Mouse (Mus musculus) adrenal gland, adult 18-20 months (tissue): ENCODE results near the gene Smarcc2. TPM values are rescaled to one million over a fixed set of nuclear protein-coding genes. Genes with fewer than 3 reads are reported as not detected.

Source experiments
- DNase-seq, 2 experiments: peaks; one replicate each; pipeline ENCODE4 v3.0.0; 2021 to 2022; ENCODE audit warnings: low spot score in 2 of 2
- long read RNA-seq, 2 experiments: library from polyadenylated mRNA; stranded (forward); transcript quantifications; one replicate each; pipeline ENCODE4 v2.0.0; 2021
- total RNA-seq, 2 experiments: library from RNA; stranded (reverse); gene quantifications; 1 replicate in 1 of 2; 2 replicates in 1 of 2; pipeline ENCODE4 v1.2.3; 2021

Smarcc2 gene
- 100 to 1,000 TPM; 113 to 116 TPM for total RNA-seq
- long read RNA-seq, experiment 1, full-length matches to known transcripts, result 41 of 94 reads
- long read RNA-seq, experiment 1, partial matches to known transcripts, result 24 of 94 reads
- long read RNA-seq, experiment 1, other reads (novel, unspliced or antisense), result 29 of 94 reads
- long read RNA-seq, experiment 2, full-length matches to known transcripts, result 6 of 24 reads
- long read RNA-seq, experiment 2, partial matches to known transcripts, result 9 of 24 reads
- long read RNA-seq, experiment 2, other reads (novel, unspliced or antisense), result 9 of 24 reads

DNA sequence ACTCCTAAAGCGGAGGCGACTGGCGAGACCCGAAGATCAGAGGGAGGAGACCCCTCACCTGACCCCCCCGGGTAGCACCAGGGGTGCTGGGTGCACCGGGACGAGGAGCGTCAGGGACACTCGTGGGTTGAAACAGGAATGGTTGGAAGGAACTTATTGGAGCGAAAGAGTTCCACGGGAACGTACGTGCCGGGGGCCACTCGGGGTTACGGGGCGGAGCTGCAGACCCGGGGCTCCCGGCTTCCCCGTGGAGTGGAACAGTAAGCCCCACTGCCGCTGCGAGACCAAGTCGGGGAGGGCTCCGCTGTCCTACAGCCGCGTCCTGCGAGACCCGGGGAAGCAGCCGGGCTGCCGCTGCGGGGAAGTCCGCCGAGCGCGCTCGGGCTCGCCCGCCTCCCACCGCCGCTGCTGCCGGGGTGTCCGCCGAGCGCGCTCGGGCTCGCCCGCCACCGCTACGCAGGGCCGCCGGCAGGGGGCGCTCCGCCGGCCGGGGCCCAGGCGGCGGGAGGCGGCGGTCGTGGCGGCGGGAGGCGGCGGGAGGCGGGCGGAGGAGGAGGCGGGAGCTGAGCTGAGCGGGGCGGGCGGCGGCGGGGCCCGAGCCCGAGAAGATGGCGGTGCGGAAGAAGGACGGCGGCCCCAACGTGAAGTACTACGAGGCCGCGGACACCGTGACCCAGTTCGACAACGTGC lies at the start of gene Smarcc2:
Smarcc2 (plus strand) TSS at position 530 of the 690 bp plus-strand sequence.
- DNase-seq, result peak; percentile 87 to 91

DNA sequence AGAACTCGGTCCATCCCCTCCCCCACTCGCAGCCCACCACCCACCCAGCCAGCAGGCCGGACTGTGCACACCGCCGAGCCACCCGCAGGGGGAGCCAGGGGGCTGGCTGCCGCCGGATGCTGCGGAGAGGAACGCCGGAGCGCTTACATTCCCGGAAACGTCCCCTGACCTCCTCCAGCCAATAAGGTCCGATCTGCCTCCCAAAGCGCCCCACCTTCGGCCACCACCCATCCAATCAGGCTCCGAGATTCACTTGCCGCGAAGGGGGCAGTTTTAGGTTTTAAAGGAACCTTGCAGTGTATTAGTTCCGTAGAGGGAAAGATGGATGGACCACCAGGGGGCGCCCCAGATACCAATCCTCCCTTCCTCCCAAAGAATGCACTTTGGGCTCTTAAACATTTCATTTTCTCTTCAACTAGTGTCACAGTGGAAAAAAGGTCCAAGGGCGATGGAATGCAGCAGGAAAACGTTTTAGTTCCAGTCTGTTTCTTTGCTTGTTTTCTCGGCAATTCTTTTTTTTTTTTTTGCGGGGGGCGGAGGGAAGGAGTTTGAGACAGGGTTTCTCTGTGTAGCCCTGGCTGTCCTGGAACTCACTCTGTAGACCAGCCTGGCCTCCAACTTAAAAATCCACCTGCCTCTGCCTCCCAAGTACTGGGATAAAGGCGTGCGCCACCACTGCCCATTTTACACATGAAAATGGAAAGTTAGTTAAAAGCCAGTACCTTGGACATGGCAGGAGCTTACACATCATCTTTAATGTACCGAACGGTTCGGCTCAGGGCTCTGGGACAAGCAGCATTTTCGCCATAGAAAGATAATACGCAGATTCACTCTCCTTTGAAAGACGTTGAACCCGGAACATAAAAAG lies 49.1 kb upstream of the Smarcc2 start:
- DNase-seq, result peak; percentile 93 to 95

GRCm38 (mm10) chr10:128410560-128410845 lies 48.5 kb upstream of the Smarcc2 start:
- peak in 1 of 2 experiments; percentile 20 for DNase-seq

GRCm38 (mm10) chr10:128411211-128412054 lies 47.6 kb upstream of the Smarcc2 start, which contains the start of the genes Nabp2 and Rnf41:
Gene Nabp2, minus strand, starts transcription at chr10:128411492.
Gene Rnf41, plus strand, starts transcription at chr10:128411657.
- peak; percentile 97 to 98 for DNase-seq

DNA sequence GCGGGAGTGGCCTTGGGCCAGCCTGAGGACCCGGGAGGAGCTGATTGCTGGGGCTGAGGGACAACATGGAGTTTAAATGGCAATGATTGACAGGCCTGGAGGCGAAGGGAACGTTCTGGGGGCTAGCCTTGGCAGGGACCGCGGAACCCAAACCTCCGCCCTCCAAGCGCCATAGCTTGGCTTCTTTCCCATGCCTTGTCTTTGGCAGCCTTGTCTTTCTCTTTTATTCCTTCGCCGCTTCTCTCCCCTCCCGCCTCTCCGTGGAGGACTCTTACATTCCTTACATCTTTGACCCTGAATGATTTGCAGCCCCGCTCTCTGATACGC lies 47.0 kb upstream of the Smarcc2 start:
- no peak for DNase-seq

GRCm38 (mm10) chr10:128412558-128412957 lies 46.5 kb upstream of the Smarcc2 start:
- no peak for DNase-seq

DNA sequence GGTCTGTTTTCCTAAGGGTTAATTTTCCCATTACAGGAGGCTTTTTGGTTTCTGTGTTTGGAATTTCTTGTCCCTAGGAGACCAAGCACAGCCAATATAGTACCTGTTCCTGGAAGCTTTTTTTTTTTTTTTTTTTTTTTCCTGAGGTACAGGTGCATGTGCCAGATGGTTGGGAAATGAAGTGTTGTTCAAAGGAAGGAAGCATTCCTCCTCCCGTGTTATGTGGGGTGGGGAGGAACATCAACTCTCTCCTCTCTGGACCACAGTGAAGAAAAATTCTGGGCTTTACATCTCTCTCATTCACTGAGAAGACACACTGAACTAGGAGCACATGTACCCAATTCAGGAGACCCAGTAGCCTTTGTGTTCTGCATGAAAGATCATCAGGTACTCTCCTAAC lies 46.0 kb upstream of the Smarcc2 start:
- DNase-seq, result no peak

DNA sequence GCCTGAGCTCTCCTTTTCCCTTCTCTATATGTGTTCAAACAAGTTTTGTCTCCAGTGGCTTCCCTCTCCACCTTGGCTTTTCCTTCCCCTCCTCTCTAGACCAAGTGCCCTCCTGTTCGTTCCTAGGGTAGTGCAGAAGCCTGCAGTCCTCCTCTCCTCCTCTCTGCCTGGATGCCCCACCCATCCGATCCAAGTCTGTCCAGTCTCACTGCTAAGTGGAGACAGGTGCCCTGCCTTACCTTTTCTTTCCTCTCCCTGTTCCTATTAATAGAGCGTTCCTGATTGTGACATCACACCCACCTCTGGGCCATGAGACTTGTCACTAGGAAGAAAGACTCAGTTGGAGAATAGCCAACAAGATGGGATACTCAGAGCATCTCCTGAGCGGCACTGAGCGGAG lies 44.2 kb upstream of the Smarcc2 start:
- DNase-seq, result no peak

- no peak for DNase-seq
Measured at GRCm38 (mm10) chr10:128422426-128422825, 36.6 kb upstream of the Smarcc2 start.

DNA sequence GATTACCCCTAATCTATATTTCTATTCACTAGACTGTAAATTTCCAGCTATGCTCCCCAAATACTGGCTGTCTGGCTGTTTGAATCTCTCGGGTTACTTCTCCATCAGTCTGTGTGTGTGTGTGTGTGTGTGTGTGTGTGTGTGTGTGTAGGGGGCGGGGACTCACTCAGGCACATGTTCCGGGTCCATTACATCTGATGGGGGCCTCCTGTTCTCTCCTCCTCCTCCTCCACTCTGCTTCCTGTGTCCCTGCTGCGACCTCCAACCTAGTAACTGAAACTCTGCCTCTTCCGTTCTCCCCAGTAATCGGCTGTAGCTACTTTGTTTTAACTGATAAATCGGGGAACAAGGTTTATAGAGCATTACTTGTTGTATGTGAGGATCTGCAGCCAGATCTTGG lies 34.4 kb upstream of the Smarcc2 start:
- no peak for DNase-seq

DNA sequence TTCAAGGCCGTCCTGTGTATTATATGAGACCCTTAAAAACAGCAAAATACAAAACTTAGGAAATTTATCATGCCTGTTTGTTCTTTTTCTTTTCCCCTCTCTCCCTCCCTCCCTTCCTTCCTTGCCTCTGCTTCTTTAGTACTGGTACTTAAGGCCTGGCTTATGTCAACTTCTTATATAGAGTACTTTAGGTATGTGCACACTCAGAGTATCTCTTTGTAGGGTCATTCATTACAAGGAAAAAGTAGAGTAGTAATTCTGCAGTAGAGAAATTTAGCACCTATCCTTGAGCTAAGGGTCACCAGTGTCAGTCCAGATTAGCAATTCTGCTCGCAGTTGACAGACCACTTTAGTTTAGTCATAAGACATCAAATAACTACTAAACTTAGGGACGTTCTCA lies 33.8 kb upstream of the Smarcc2 start:
- DNase-seq, result no peak

DNA sequence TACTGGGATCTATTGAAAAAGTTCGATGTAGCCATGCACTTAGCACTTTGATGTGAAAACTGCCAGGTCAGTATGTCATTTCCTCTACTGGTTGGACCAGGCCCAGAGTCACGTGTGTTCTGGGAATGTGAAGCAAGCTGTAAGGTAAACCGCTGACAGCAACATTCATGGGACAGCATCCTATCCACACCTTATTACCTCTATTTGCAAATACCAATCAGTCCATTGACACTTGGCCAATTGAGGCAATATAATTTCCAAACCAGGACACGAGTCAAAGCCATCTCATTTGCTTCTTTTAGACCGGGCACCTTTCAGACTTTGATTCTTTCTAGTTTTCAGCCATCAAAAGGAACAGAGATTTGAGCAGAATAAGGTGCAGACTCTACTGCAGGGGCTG lies 30.0 kb upstream of the Smarcc2 start:
- no peak for DNase-seq

- no peak for DNase-seq
Measured at GRCm38 (mm10) chr10:128429454-128429853, 29.6 kb upstream of the Smarcc2 start.

GRCm38 (mm10) chr10:128433417-128433816 lies 25.6 kb upstream of the Smarcc2 start:
- DNase-seq, result no peak

- DNase-seq, result no peak
Measured at GRCm38 (mm10) chr10:128434681-128435080, 24.4 kb upstream of the Smarcc2 start.

DNA sequence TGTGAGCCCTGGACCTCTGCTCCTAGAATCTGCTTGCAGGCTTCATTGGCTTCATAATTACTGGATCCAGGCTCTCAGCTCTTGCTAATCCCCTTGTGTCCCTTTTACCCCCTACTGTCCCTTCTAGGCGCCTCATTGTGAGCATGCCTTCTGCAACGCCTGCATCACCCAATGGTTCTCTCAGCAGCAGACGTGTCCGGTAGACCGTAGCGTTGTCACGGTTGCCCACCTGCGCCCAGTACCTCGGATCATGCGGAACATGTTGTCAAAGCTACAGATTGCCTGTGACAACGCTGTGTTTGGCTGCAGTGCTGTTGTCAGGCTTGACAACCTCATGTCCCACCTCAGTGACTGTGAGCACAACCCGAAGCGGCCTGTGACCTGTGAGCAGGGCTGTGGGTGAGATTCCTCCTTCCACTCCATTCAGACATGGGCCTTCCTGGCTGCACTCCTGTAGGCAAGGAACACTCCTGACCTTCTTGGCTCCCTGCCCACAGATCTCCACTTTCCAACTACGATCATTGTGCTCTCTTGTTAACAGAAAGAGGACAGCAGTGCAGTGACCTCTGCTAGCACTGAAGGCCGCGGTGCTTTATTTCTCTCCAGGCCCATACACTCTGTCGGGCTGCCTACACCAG lies 23.7 kb upstream of the Smarcc2 start:
- DNase-seq, result peak; percentile 57 to 59

DNA sequence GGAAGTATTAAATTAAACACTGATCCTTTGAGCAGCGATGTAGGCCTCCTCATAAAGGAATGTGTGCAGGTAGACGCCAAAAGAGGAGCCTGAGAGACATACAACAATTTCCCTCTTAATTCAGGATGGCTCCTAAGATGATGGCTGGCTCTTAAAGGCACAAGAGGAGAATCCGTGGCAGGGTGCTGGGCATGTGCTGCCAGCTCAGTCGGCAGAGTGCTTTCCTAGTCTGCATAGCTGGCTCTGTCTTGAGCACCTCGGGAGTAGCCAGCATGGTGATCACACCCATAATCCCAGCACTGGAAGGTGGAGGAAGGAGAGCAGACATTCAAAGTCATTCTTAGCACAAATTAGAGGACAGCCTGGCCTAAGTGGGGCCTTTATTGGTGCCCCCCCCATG lies 23.2 kb upstream of the Smarcc2 start:
- no peak for DNase-seq

DNA sequence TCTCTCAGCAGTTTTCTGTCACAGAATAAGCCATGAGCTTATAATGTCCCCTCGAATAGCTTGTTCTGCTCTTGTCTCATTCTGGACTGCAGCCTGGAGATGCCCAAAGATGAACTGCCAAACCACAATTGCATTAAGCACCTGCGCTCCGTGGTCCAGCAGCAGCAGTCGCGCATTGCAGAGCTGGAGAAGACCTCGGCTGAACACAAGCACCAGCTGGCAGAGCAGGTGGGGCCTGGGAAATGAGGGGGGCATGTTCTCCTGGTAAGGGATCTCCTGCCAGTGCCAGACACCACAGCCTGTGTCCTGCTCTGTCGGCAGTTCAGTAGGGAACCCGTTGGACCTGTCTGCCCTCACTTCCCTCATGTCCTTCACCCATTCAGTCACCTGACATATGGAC lies 22.7 kb upstream of the Smarcc2 start:
- DNase-seq, result no peak

GRCm38 (mm10) chr10:128438675-128439279 lies 20.3 kb upstream of the Smarcc2 start:
- no peak for DNase-seq

DNA sequence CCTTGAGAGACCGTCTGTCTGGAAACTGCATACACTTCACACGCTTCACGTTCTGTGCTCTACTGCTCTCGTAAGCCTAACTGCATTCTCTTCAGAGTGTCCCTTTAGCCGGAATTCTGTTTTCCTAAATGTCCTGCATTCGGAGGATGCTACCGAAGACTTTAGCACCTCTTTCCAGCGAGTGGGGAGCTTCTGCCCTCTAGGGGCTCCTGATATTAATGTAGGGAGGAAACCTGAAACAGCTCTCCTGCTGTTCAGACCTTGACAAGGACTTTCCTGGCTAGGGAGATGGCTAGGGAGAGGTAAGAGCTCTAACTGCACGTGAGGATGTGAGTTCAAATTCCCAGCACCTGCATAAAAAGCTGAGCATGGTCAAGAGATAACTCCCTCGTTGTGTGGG lies 18.6 kb upstream of the Smarcc2 start:
- DNase-seq, result no peak
